Mouse (Mus musculus) thymus, adult 2 months (tissue): ENCODE measurements around the gene Skap1.

ENCODE experiments used
- CTCF ChIP-seq: fragments of 200-500 bp; IDR thresholded peaks from 2 replicates; pipeline ENCODE4 v1.5.1; 2012; ENCODE audit warnings: mild to moderate bottlenecking, control low read depth, low read length, moderate library complexity, borderline replicate concordance; ENCODE audit not compliant: control insufficient read depth, poor library complexity, insufficient read depth; ENCODE audit errors: extremely low read depth
- POLR2A ChIP-seq: fragments of 200-500 bp; IDR thresholded peaks from 2 replicates; pipeline ENCODE4 v1.6.1; 2012; ENCODE audit warnings: mild to moderate bottlenecking, low read length, control low read depth, moderate library complexity; ENCODE audit not compliant: control insufficient read depth, poor library complexity, insufficient read depth; ENCODE audit errors: extremely low read depth

DNA sequence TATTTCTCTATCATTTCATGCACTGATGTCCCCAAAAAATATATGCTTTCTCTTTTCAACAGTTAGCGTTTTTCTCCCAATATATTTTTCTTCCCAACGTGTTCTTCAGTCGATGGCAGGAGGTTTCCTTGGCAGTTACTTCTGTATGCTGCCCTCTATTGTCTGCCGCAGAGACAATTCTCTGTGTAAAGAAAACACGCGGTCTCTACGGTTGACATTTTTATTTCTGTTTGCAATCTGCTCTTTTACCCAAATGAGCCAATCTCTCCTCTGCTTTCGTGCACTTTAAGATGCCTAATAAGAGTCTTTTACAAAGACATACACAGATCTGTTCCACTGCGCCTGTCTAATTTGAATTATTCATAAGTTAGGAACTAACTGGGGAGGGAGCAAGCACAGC is 265.1 kb downstream of the Skap1 start:
- no peak for TF ChIP-seq CTCF
- no peak for TF ChIP-seq POLR2A
